Mouse (Mus musculus) frontal cortex, adult 2 months (tissue): ENCODE measurements around the gene Dnah2. TPM values are rescaled to one million over a fixed set of nuclear protein-coding genes. Genes with fewer than 3 reads are reported as not detected.
"Not testable (repeated sequence)": the region's sequence is repeated elsewhere in the genome, so short reads cannot be mapped to it uniquely, and the experiment has no call there.

Experiments used
- DNase-seq, 2 experiments: peaks; one replicate each; pipeline ENCODE4 v3.0.0; 2022; ENCODE audit warnings: low spot score in 1 of 2; ENCODE audit errors: extremely low spot score in 1 of 2
- polyA plus RNA-seq: library from polyadenylated mRNA; depleted of rRNA; stranded (reverse); fragments of >200 nt; gene quantifications from 2 replicates; pipeline ENCODE4 v1.2.3, GENCODE M21; 2012

Gene Dnah2
- polyA plus RNA-seq, 1 experiment = 4.6 TPM

DNA sequence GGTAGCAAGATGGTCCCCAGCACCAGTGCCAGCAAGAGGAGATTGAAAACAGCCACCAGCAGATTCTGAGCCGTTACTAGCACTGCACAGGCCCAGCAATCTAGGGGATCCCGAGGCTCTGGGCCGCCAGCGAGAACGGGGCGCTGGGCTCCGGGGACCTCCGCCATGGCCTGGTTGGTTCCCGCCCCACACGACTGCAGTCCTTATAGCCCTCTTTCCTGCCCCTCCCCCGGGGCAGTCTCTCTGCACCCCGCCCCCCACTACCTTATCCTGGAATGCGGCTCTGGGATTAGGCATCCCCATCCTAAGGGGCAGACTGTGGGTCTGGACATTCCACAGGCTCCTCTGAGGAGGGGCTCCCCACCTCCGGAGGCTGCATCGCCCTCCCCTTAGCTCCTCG, 150.9 kb downstream of the Dnah2 start, which contains the start of gene Tmem88:
Tmem88 (minus strand) TSS at position 176 of the 400 bp plus-strand sequence.
- no peak for DNase-seq

- peak in 1 of 2 experiments; percentile 30 for DNase-seq
Observed at GRCm38 (mm10) chr11:69397581-69398057, 151.3 kb downstream of the Dnah2 start.

DNA sequence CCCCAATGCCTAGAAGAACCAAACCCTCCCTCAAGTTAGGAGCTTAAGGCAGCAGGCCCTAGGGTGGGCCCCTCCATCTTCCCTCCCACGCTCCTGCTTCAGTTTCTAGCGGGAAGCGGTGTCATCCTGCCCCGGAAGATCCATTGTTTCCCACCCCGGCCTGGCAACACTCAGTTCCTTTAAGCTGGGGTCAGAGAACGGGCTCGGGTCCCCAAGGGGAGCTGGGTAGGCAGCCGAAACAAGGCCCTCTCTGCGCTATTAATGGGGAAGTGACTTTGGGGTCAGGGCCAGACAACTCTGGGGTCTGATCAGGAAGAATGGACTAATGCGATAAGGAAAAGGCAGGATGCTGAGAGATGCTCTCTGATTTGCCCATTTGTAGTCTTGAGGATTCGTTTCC, 152.1 kb downstream of the Dnah2 start:
- peak in 1 of 2 experiments; percentile 36 for DNase-seq

- peak; percentile 97 to 98 for DNase-seq
Observed at GRCm38 (mm10) chr11:69395634-69396373, 153.1 kb downstream of the Dnah2 start.

DNA sequence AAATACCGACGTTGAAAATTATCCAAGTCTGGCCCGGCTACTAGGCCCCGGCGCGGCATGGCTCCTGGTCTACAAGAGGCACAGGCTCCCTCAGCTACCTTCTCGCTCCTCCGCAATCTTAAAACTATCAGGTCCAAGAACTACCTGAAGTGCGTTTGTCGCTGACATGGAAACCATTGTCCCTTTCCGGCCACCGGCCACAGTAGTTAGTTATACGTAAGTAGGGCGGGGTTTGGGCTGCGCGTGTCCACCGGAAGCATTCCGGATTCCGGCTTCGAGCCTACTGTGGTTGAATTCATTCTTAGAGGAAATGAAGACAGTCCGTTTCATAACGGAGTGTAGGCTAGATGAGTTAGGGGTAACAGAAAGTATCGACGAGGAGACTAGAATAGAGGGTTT, 153.7 kb downstream of the Dnah2 start, which contains the start of the genes Naa38 and Cyb5d1:
Naa38 (plus strand) TSS at position 253 of the 399 bp plus-strand sequence.
Cyb5d1 (minus strand) TSS at position 397 of the 399 bp plus-strand sequence.
- peak; percentile 86 to 94 for DNase-seq

DNA sequence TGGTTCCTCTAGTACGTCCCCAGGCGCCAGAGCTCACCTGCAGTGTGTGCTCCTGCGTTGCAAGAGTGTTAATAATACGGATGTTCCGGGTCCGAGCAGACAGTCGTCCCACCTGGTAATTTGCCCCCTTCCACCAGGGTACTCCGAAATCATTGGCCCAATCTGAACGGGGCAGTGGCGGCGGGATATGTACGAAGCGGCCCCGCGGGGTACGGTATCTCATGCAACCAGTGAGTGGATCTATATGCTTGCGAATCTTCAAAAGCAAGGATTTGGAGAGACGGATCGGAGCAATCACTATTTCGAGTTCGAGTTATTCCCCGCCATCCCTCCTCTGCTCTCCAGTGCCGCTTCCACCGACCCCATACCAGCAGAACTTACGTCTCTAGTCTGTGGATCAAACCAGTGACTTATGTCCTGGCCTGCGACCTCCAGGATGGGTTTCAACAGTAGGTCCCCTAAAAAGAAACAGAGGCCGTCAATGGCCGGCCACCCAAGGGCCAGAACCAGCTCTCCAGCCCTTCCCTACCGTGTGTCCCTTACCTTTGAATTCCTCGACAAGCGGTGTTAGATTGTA, 154.2 kb downstream of the Dnah2 start:
- DNase-seq = not testable (repeated sequence)

GRCm38 (mm10) chr11:69390400-69391034, 158.4 kb downstream of the Dnah2 start:
- peak in 1 of 2 experiments; percentile 93 for DNase-seq

GRCm38 (mm10) chr11:69389531-69390399, 159.1 kb downstream of the Dnah2 start:
- peak in 1 of 2 experiments; percentile 65 for DNase-seq

GRCm38 (mm10) chr11:69388680-69389079, 160.2 kb downstream of the Dnah2 start:
- DNase-seq = no peak

GRCm38 (mm10) chr11:69386758-69387157, 162.2 kb downstream of the Dnah2 start:
- no peak for DNase-seq

DNA sequence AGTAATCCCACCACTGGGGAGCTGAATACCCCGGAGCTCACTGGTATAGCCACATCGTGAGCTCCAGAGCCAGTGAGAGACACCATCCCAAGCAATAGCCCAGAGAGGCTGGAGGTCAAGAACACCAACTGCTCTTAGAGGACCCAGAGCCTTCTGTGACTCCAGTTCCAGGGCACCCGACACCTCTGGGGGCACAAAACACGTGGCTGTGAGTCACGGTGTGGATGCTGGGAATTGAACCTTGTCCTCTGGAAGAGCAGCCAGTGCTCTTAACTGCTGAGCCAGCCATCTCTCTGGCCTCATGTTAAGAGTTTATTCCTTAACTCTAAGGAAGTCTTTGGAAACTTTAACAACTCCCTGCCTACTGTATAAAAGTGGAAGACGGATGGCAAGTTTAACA, 163.9 kb downstream of the Dnah2 start:
- DNase-seq = no peak

- no peak for DNase-seq
Observed at GRCm38 (mm10) chr11:69382478-69383105, 166.3 kb downstream of the Dnah2 start.

DNA sequence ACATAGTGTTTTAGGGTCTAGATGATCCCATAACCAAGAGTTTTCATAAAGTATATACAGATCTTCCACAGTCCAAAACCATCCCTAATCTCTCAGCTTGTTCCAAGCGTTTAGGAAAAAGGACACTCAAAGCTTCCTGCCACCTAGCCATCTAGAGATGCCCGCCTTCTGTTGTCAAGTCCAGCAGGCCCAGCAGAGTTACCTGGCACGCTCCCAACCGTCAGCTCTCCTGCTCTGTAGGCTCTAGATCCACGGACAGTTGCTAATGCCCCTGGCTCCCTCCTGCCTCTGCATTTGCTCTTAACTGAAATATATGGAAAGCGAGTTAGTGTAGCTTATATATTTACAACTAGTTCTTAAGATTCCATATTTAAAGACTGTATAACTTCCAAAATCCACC, 167.6 kb downstream of the Dnah2 start:
- DNase-seq = no peak

DNA sequence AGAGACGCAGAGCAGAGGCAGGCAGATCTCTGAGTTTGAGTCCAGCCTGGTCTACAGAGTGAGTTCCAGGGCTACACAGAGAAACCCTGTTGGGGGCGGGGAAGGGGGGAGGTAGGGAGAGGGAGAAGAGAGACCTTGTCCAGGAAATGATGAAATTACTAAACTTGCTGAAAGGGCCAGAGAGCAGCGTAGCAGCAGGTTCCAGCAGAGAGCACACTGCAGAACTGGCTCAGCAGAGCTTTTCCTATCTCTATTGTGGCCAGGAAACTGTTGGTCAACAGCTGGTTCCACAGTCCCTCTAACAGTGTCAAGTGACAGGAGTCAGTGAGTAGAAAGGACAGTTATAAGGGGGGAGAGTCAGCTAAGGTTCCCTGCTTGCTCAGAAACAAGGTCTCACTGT, 169.3 kb downstream of the Dnah2 start:
- no peak for DNase-seq

DNA sequence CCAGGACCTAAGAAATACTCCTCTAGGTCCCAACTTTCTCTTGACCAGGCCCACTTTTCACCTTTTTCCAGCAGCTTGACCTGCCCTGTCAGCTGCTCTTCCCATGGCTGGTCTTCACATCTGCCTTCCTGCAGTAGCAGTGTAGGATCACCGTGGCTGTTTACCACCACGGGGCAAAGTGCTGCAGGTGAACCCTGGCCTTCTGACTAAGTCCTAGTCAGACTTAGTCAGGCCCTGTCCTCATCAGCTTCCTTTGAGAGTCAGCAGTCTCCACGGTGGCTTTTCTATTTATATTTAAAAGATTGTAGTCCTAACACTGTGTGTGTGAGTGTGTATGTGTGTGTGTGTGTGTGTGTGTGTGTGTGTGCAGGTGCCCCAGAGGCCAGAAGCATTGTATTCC, 171.1 kb downstream of the Dnah2 start:
- no peak for DNase-seq

DNA sequence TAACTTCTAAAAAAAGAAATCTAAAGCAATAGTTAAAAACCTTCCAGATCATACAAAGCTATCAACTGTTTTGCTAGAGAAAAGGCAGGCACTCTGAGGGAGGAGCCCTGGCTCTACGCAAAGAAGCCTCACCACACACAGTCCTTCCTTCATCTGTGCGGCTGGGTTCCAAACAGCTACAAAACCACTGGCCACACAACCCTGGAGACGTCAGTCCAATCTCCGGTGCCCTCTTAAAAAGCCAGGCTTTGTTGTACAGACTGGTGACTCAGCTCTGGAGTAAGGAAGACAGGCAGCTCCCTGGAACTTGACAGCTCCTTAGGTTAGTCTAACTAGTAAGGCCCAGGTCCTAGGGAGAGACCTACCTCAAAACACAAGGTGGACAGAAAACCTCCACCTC, 173.3 kb downstream of the Dnah2 start:
- no peak for DNase-seq

DNA sequence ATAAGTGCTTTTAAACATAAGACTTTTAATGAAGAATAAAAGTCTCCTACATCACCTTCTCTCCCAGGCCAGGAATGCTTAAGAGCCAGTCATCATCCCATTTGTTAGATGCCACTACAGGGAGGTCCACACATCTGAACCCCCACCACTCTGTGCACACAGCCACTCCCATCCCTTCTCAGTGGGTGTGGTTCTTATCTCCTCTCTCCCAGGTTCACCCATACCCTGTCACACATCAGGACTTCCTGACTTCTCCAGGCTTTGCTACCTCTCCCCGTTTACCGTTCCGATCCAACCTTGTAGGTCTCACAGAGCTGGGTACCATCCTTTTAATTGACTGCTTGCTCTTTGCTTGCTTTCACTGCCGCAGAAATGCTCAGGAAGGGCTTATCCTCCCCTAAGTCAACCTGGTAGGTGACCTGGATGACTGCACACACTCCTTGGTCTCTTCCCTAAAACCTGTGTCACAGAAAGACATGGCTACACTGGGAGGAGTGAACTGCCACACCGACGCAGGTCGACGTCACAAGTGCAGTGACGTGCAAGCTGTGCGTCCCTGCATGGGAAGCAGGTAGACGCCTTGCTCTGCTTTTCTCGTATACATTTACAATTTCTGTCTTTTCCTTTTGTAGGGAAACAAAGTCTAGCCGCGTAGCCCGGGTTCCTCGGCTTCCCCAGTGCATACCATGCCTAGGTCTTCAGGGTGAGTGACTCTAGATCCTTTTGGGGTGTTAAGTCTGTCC, 175.5 kb downstream of the Dnah2 start:
- no peak for DNase-seq

DNA sequence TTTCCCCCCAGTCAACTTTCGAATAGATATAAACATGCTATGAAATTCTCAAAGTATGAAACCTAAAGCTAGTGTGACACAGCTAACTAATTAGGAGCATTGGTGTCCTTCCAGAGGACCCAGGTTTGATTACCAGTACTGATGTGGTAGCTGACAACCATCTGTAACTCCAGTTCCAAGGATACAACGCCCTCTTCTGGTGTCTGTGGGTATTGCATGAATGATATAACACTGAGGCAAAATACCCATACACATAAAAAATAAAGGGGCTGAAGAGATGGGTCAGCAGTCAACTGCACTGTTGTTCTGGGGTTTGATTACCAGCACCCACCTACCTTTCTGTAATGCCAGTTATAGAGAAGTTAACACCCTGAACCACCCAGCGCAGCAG, 176.1 kb downstream of the Dnah2 start:
- peak in 1 of 2 experiments; percentile 41 for DNase-seq

DNA sequence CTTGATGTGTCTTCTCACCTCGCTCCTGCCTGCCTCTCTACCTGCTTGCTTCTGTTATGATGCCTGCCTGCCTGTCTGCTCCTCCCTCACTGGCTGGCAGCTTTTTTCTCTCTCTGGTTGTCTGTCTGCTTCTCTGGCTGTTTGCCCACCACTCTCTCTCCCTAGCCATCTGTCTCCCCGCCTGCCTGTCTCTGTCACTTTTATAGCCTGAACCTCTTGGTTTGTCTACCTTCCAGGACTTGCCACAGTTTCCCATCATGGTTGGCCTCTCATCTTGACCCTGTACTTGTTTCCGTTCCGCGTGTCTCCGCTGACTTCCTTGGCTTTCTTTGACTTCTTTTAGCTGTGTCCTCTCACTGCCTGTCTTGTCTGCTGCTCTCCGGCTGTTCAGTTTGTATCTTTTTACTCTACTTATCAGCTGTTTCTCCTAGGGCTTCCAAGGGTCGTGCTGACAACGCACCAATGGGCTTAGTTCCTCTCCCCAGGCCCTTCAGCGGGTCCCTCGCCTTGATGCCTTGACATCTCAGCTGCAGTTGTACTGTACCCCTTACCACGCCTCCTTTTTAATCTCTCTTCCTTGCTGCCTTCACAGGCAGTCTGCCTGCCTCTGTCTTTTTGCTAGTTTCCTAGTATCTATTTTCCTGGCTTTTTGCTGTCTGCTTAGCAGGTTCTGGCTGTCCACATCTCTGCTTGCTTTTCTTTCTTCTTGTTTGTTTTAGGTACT, 176.7 kb downstream of the Dnah2 start:
- DNase-seq = peak in 1 of 2 experiments; percentile 79
